Mouse (Mus musculus): ENCODE measurements around the gene S1pr5. TPM values are rescaled to one million over a fixed set of nuclear protein-coding genes. Genes with fewer than 3 reads are reported as not detected.
"Not testable (repeated sequence)": the region's sequence is repeated elsewhere in the genome, so short reads cannot be mapped to it uniquely, and the experiment has no call there.

Gene S1pr5
- polyA plus RNA-seq, 1 experiment from 2014 or later: not detected

DNA sequence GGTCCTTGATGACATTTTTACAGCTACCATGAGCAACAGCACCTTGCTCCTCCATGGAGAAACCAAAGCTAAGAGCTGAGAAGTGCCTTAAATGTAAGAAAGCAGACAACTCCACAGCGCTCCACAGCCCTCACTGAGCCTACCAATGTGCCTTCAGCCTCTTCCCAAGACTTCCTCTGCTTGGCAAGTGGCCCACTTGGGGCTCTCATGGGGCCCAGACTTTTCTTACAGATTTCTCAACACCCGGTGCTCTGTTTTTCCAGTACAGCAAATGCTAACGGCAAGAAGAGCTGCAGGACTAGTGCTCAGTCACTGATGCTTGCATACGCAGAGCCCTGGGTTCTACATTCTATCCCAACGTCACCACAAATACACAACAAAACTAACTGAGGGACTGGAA lies 29.5 kb upstream of the S1pr5 start:
- peaks cover 98% of the 10 kb centered on the region for H3K36me3 ChIP-seq
- no peak overlapping the region for H3K4me2 ChIP-seq
- H3K9ac ChIP-seq: no peak overlapping the region
- no peak overlapping the region for H3K4me3 ChIP-seq (replicated peaks)
- H3K27me3 ChIP-seq: no peaks in the 10 kb centered on the region
- 96% methylated on average over 5 of the region's 5 CpGs for WGBS
- no peaks in the 10 kb centered on the region for H3K4me1 ChIP-seq
- no peaks in the 10 kb centered on the region for H3K9me3 ChIP-seq (replicated peaks)
- no peak overlapping the region for H3K27ac ChIP-seq
- ATAC-seq (replicated peaks; ENCODE audit: low FRiP score): no peak

GRCm38 (mm10) chr9:21276307-21276706 lies 28.1 kb upstream of the S1pr5 start:
- ATAC-seq (replicated peaks; ENCODE audit: low FRiP score): no peak
- no peak overlapping the region for H3K4me2 ChIP-seq
- H3K27ac ChIP-seq: no peak overlapping the region
- WGBS: 88% methylated on average over 8 of the region's 8 CpGs
- H3K9me3 ChIP-seq (replicated peaks): no peaks in the 10 kb centered on the region
- no peak overlapping the region for H3K9ac ChIP-seq
- H3K4me1 ChIP-seq: no peaks in the 10 kb centered on the region
- peaks cover 98% of the 10 kb centered on the region for H3K36me3 ChIP-seq
- no peak overlapping the region for H3K4me3 ChIP-seq (replicated peaks)
- no peaks in the 10 kb centered on the region for H3K27me3 ChIP-seq

DNA sequence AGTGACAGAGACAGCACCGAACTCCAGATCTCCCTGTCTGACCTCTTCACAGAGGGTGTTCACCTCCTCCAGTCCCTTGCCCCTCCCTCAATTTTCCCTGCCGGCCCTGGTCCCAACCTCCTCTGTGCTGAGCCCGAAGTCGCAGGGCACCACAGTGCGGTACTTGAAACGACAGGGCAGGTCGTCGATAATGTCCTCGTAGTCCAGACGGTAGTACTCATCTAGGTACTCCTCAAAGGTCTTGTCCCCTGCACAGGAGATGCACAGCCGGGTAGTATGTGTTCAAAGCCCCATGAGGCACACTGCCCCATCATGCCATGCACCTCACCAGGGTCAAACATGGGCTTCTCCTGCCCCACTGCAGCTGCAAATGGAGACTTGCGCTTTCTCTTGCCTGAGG lies 27.5 kb upstream of the S1pr5 start:
- Histone ChIP-seq H3K4me3 (replicated peaks) (no peak overlapping the region), H3K27ac (no peak overlapping the region), H3K36me3 (peaks cover 98% of the 10 kb centered on the region), H3K9ac (no peak overlapping the region), H3K9me3 (replicated peaks) (no peaks in the 10 kb centered on the region), H3K4me1 (no peaks in the 10 kb centered on the region), H3K27me3 (no peaks in the 10 kb centered on the region), H3K4me2 (no peak overlapping the region)
- ATAC-seq (replicated peaks; ENCODE audit: low FRiP score): no peak
- 87% methylated on average over 12 of the region's 12 CpGs for WGBS

DNA sequence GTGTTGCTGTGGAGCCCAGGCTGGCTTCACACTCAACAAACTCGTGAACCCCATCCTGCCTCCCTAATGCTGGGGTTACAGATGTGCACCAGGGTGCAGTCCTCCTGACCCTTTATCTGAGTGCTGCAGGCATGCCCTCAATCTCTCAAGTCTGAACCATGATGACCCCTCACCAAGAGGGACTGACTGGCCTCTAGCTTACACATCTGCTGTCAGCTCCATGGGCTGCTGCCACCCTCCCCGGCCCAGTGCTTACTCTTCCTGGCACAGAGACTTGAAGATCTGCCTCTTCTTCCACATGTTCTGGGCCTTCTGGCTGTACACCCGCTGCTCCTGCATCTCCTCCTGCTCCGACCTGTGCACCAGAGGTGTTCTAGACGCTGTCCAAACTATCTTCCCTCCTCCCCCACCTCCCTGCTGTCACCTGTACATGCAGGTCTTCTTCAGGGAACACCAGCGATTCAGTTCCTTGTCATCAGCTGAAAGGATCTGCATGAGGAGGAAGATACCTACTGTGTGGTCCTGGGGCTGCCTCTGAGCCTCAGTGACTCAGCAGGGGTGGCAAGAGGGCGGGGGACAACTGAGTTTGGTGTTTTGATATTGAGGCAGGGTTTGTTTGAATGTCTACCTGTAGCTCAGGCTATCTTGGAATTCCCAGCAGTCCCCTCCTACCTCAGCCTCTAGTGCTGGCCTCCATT lies 26.9 kb upstream of the S1pr5 start:
- no peak overlapping the region for H3K27ac ChIP-seq
- H3K27me3 ChIP-seq: no peaks in the 10 kb centered on the region
- no peak overlapping the region for H3K9ac ChIP-seq
- 80% methylated on average over 7 of the region's 7 CpGs for WGBS
- H3K9me3 ChIP-seq (replicated peaks): no peaks in the 10 kb centered on the region
- ATAC-seq (replicated peaks; ENCODE audit: low FRiP score): no peak
- H3K4me1 ChIP-seq: no peaks in the 10 kb centered on the region
- H3K36me3 ChIP-seq: peaks cover 99% of the 10 kb centered on the region
- H3K4me3 ChIP-seq (replicated peaks): no peak overlapping the region
- no peak overlapping the region for H3K4me2 ChIP-seq

DNA sequence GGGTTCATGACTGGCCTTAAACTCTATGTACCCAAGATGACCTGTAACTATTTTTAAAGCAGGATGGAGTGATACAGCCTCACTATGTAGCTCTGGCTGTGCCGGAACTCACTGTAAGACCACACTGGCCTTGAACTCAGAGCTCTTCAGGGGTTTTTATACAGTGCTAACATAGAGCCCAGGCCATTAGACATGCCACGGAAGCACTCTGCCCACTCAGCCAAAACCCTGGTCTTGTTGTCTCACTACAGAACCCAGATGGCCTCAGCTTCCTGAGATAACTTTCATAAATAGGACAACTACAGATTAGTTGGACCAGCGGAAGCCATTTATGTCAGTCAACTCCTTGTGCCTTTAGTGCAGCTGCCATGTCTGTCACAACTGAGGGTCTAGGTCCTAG lies 26.1 kb upstream of the S1pr5 start:
- ATAC-seq (replicated peaks; ENCODE audit: low FRiP score): no peak
- WGBS: 89% methylated on average over 3 of the region's 3 CpGs
- Histone ChIP-seq H3K9ac (no peak overlapping the region), H3K36me3 (peaks cover 97% of the 10 kb centered on the region), H3K4me2 (no peak overlapping the region), H3K9me3 (replicated peaks) (no peaks in the 10 kb centered on the region), H3K4me1 (no peaks in the 10 kb centered on the region), H3K4me3 (replicated peaks) (no peak overlapping the region), H3K27ac (no peak overlapping the region), H3K27me3 (no peaks in the 10 kb centered on the region)

GRCm38 (mm10) chr9:21273520-21274228 lies 25.4 kb upstream of the S1pr5 start:
- no peak for ATAC-seq (replicated peaks; ENCODE audit: low FRiP score)
- H3K27ac ChIP-seq: no peak overlapping the region
- H3K27me3 ChIP-seq: no peaks in the 10 kb centered on the region
- no peak overlapping the region for H3K4me2 ChIP-seq
- H3K4me3 ChIP-seq (replicated peaks): no peak overlapping the region
- H3K36me3 ChIP-seq: peaks cover 97% of the 10 kb centered on the region
- H3K9ac ChIP-seq: no peak overlapping the region
- no peaks in the 10 kb centered on the region for H3K4me1 ChIP-seq
- no peaks in the 10 kb centered on the region for H3K9me3 ChIP-seq (replicated peaks)
- 81% methylated on average over 7 of the region's 7 CpGs for WGBS

- Histone ChIP-seq H3K4me1 (no peaks in the 10 kb centered on the region), H3K27me3 (no peaks in the 10 kb centered on the region), H3K27ac (no peak overlapping the region), H3K4me2 (no peak overlapping the region), H3K9ac (no peak overlapping the region), H3K36me3 (peaks cover 99% of the 10 kb centered on the region), H3K4me3 (replicated peaks) (no peak overlapping the region), H3K9me3 (replicated peaks) (no peaks in the 10 kb centered on the region)
- no peak for ATAC-seq (replicated peaks; ENCODE audit: low FRiP score)
- WGBS: 81% methylated on average over 8 of the region's 8 CpGs
Observed at GRCm38 (mm10) chr9:21273094-21273493, 24.9 kb upstream of the S1pr5 start.

GRCm38 (mm10) chr9:21272391-21272790 lies 24.1 kb upstream of the S1pr5 start:
- H3K4me2 ChIP-seq: no peak overlapping the region
- H3K27ac ChIP-seq: no peak overlapping the region
- H3K4me1 ChIP-seq: no peaks in the 10 kb centered on the region
- no peaks in the 10 kb centered on the region for H3K9me3 ChIP-seq (replicated peaks)
- no peak overlapping the region for H3K4me3 ChIP-seq (replicated peaks)
- no peak for ATAC-seq (replicated peaks; ENCODE audit: low FRiP score)
- peaks cover 99% of the 10 kb centered on the region for H3K36me3 ChIP-seq
- WGBS: 93% methylated on average over 9 of the region's 9 CpGs
- H3K27me3 ChIP-seq: no peaks in the 10 kb centered on the region
- no peak overlapping the region for H3K9ac ChIP-seq

DNA sequence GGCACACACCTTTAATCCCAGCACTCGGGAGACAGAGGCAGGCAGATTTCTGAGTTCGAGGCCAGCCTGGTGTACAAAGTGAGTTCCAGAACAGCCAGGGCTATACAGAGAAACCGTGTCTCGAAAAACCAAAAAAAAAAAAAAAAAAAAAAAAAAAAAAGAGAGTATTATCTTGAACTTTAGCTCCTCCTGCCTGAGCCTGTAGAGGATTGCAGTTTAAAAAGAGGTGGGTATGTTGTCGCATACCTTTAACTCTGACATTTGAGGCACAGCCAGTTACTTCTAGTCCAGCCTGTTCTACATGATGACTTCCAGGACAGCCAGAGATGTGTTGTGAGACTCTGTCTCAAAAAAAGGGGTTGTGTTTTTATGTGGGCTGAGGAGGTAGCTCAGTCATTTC lies 21.3 kb upstream of the S1pr5 start:
- H3K9me3 ChIP-seq (replicated peaks); H3K27me3 ChIP-seq; H3K9ac ChIP-seq; H3K4me3 ChIP-seq (replicated peaks); ATAC-seq (replicated peaks; ENCODE audit: low FRiP score); H3K27ac ChIP-seq; H3K4me2 ChIP-seq: not testable (repeated sequence)
- Histone ChIP-seq H3K36me3 (peaks cover 82% of the 10 kb centered on the region), H3K4me1 (peaks cover 19% of the 10 kb centered on the region)
- WGBS: 80% methylated on average over 5 of the region's 5 CpGs

DNA sequence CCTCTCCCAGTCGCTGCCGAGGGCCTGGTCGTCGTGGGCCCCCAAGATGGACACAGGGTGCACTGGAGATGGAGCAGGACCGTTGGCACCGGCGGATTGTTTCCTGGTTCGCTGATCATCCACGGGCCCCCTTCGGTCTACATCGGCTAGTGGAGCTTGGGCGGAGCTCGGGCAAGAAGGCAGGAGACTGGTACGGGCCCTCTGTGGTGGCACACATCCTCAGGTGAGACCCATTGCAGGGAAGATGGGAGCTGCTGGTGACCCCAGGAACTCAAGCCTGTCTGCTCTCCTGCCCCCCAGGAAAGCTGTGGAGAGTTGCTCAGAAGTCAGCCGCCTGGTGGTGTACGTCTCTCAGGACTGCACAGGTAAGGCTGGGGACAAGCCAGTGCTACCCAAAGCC lies 20.1 kb upstream of the S1pr5 start:
- ATAC-seq (replicated peaks; ENCODE audit: low FRiP score): no peak
- Histone ChIP-seq H3K36me3 (peaks cover 69% of the 10 kb centered on the region), H3K9me3 (replicated peaks) (no peaks in the 10 kb centered on the region), H3K4me3 (replicated peaks) (no peak overlapping the region), H3K4me1 (peaks cover 24% of the 10 kb centered on the region), H3K9ac (no peak overlapping the region), H3K27me3 (no peaks in the 10 kb centered on the region), H3K4me2 (no peak overlapping the region), H3K27ac (no peak overlapping the region)
- WGBS: 93% methylated on average over 16 of the region's 16 CpGs

DNA sequence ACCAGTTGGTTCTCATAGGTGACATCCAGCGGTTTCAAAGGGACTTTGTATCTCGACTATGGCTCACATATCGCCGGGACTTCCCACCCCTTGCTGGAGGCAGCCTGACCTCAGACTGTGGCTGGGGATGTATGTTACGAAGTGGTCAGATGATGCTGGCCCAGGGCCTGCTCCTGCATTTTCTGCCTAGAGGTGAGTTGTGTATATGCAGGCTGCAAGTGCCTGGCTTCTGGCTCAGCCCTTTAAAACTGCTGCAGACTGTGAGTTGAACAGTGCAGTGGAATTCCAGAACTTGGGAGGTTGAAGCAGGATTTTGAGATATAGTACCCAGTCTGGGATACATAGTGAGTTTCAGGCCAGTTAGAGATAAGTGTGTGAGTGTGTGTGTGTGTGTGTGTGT lies 18.6 kb upstream of the S1pr5 start:
- H3K27me3 ChIP-seq: no peaks in the 10 kb centered on the region
- 77% methylated on average over 5 of the region's 5 CpGs for WGBS
- ATAC-seq (replicated peaks; ENCODE audit: low FRiP score): no peak
- no peak overlapping the region for H3K9ac ChIP-seq
- H3K36me3 ChIP-seq: peaks cover 55% of the 10 kb centered on the region
- no peaks in the 10 kb centered on the region for H3K9me3 ChIP-seq (replicated peaks)
- no peak overlapping the region for H3K27ac ChIP-seq
- peak overlapping the region; percentile 78; the same call in 1 of the 2 replicates for H3K4me3 ChIP-seq (replicated peaks)
- H3K4me1 ChIP-seq: peaks cover 24% of the 10 kb centered on the region
- peak overlapping the region; percentile 82 for H3K4me2 ChIP-seq

- Histone ChIP-seq H3K27me3 (no peaks in the 10 kb centered on the region), H3K27ac (peak overlapping the region; percentile 72), H3K9ac (peak overlapping the region; percentile 82), H3K4me2 (peak overlapping the region; percentile 82), H3K9me3 (replicated peaks) (no peaks in the 10 kb centered on the region), H3K4me1 (peaks cover 24% of the 10 kb centered on the region), H3K36me3 (peaks cover 43% of the 10 kb centered on the region), H3K4me3 (replicated peaks) (peak overlapping the region; percentile 78)
- ATAC-seq (replicated peaks; ENCODE audit: low FRiP score): peak; percentile 17
- 5% methylated on average over 11 of the region's 11 CpGs for whole genome bisulfite sequencing
Observed at GRCm38 (mm10) chr9:21265611-21266010, 17.4 kb upstream of the S1pr5 start.

Measured in kidney, embryonic 15.5 days (tissue).